Mouse (Mus musculus): Measurements from ENCODE around the gene Crb3. TPM values are rescaled to one million over a fixed set of nuclear protein-coding genes. Genes with fewer than 3 reads are reported as not detected.

Crb3 gene
- total and polyA plus RNA-seq, 3 experiments, result 0.25 TPM; not detected in 2

- Histone ChIP-seq H3K4me3 (replicated peaks in 1 of 3; ENCODE audit: low read depth in 2 of 3, low read length in 2 of 3, poor library complexity in 1 of 3) (peak overlapping the region in 1 of 3 experiments; percentile 35), H3K36me3 (replicated peaks in 1 of 2; ENCODE audit: control insufficient read depth in 1 of 2, insufficient read depth in 1 of 2, low read length in 1 of 2) (peaks cover 21 to 31% of the 10 kb centered on the region in 2 experiments), H3K27ac (ENCODE audit: insufficient read depth, low read depth) (peak overlapping the region; percentile 96), H3K4me1 (ENCODE audit: control insufficient read depth in 1 of 2, insufficient read depth in 2 of 2) (peaks cover 22 to 52% of the 10 kb centered on the region in 2 experiments), H3K27me3 (replicated peaks) (no peaks in the 10 kb centered on the region), H3K79me2 (replicated peaks; ENCODE audit: control insufficient read depth, extremely low read depth, insufficient read depth, poor library complexity, severe bottlenecking) (peaks cover 47% of the 10 kb centered on the region), H3K9ac (ENCODE audit: insufficient read depth, low read depth) (peak overlapping the region; percentile 99), H3K4me2 (ENCODE audit: insufficient read depth, low read depth, poor library complexity, severe bottlenecking) (no peak overlapping the region; the same call in 1 of the 2 replicates), H3K9me3 (replicated peaks; ENCODE audit: low read length) (no peaks in the 10 kb centered on the region)
- DNase-seq (ENCODE audit: extremely low read depth), result no peak
- TF ChIP-seq CHD2 (IDR thresholded peaks at IDR 0.05; ENCODE audit: low read length) (0 out of 2 replicates have a peak, but pooled peaks have one; percentile 39), GABPA (IDR thresholded peaks at IDR 0.05; ENCODE audit: insufficient replicate concordance, low read depth, low read length) (no peak), JUN (IDR thresholded peaks at IDR 0.05; ENCODE audit: insufficient read depth, low read depth, low read length) (no peak), CHD1 (IDR thresholded peaks at IDR 0.05; ENCODE audit: low read depth, low read length) (no peak), POLR2AphosphoS2 (IDR thresholded peaks at IDR 0.05; ENCODE audit: low read depth, low read length) (peak; percentile 22; the same call in 1 of the 2 replicates)
- in situ Hi-C loops (cut with MboI; ENCODE audit: low pct_ligation_motif_present, low pct_unique_long_range_greater_than_20kb, low sequenced_read_pairs) (loop anchor here (5.0 kb wide), 1 partner anchor 42 kb away; no protein-coding TSS in a partner anchor), dilution Hi-C loops (cut with MboI; ENCODE audit: extremely low pct_ligation_motif_present, extremely low pct_unique_long_range_greater_than_20kb, low sequenced_read_pairs) (no loop called here)
Measured at GRCm38 (mm10) chr17:57110005-57110404, 51.1 kb downstream of the Crb3 start.

- peaks cover 32 to 78% of the 10 kb centered on the region in 2 experiments for H3K4me1 ChIP-seq (ENCODE audit: control insufficient read depth in 1 of 2, insufficient read depth in 2 of 2)
- in situ Hi-C loops (cut with MboI; ENCODE audit: low pct_ligation_motif_present, low pct_unique_long_range_greater_than_20kb, low sequenced_read_pairs) (loop anchor here (5.0 kb wide), 1 partner anchor 39 kb away; no protein-coding TSS in a partner anchor), dilution Hi-C loops (cut with MboI; ENCODE audit: extremely low pct_ligation_motif_present, extremely low pct_unique_long_range_greater_than_20kb, low sequenced_read_pairs) (no loop called here)
- H3K4me2 ChIP-seq (ENCODE audit: insufficient read depth, low read depth, poor library complexity, severe bottlenecking), result peak overlapping the region; percentile 31; the same call in 1 of the 2 replicates
- H3K36me3 ChIP-seq (replicated peaks in 1 of 2; ENCODE audit: control insufficient read depth in 1 of 2, insufficient read depth in 1 of 2, low read length in 1 of 2), result peaks cover 6 to 19% of the 10 kb centered on the region in 2 experiments
- H3K79me2 ChIP-seq (replicated peaks; ENCODE audit: control insufficient read depth, extremely low read depth, insufficient read depth, poor library complexity, severe bottlenecking), result peaks cover 36% of the 10 kb centered on the region
- peak; percentile 96 for DNase-seq (ENCODE audit: extremely low read depth)
- H3K9ac ChIP-seq (ENCODE audit: insufficient read depth, low read depth), result peak overlapping the region; percentile 94
- peak overlapping the region; percentile 20 to 38 (median 26) for H3K4me3 ChIP-seq (replicated peaks in 1 of 3; ENCODE audit: low read depth in 2 of 3, low read length in 2 of 3, poor library complexity in 1 of 3)
- H3K27me3 ChIP-seq (replicated peaks), result no peaks in the 10 kb centered on the region
- H3K9me3 ChIP-seq (replicated peaks; ENCODE audit: low read length), result no peaks in the 10 kb centered on the region
- H3K27ac ChIP-seq (ENCODE audit: insufficient read depth, low read depth), result peak overlapping the region; percentile 93
- TF ChIP-seq MAZ (IDR thresholded peaks at IDR 0.05; ENCODE audit: low read depth, low read length) (peak; percentile 81), CHD2 (IDR thresholded peaks at IDR 0.05; ENCODE audit: low read length) (peak; percentile 86), JUN (IDR thresholded peaks at IDR 0.05; ENCODE audit: insufficient read depth, low read depth, low read length) (peak; percentile 82), MYC (IDR thresholded peaks at IDR 0.05; ENCODE audit: low read depth, low read length) (peak; percentile 92), ZC3H11A (IDR thresholded peaks at IDR 0.05; ENCODE audit: low read depth, low read length) (no peak), RAD21 (IDR thresholded peaks at IDR 0.05; ENCODE audit: low read depth, low read length) (peak; percentile 2), CTCF (conservative IDR thresholded peaks at IDR 0.05 in 1 of 2, IDR thresholded peaks at IDR 0.05 in 1 of 2; ENCODE audit: low read depth in 2 of 2, low read length in 2 of 2) (no peak), NRF1 (IDR thresholded peaks at IDR 0.05; ENCODE audit: low read depth, low read length) (peak; percentile 52; the same call in 1 of the 2 replicates), RCOR1 (conservative IDR thresholded peaks at IDR 0.05; ENCODE audit: low read depth, low read length) (peak; percentile 45; the same call in 1 of the 2 replicates), MXI1 (IDR thresholded peaks at IDR 0.05; ENCODE audit: low read depth, low read length) (peak; percentile 21; the same call in 1 of the 2 replicates), HCFC1 (IDR thresholded peaks at IDR 0.05; ENCODE audit: low read depth, low read length) (no peak; the same call in 1 of the 2 replicates), ELF1 (IDR thresholded peaks at IDR 0.05; ENCODE audit: low read depth, low read length) (peak; percentile 19; the same call in 1 of the 2 replicates), USF2 (conservative IDR thresholded peaks at IDR 0.05; ENCODE audit: low read depth, low read length) (no peak), SIN3A (IDR thresholded peaks at IDR 0.05; ENCODE audit: low read length) (peak; percentile 84), KAT2A (IDR thresholded peaks at IDR 0.05; ENCODE audit: insufficient replicate concordance, low read length) (peak; percentile 56; the same call in 1 of the 2 replicates), SMC3 (IDR thresholded peaks at IDR 0.05; ENCODE audit: low read depth, low read length) (peak; percentile 31; the same call in 1 of the 2 replicates), ZNF384 (IDR thresholded peaks at IDR 0.05; ENCODE audit: low read depth, low read length) (peak; percentile 66), CHD1 (IDR thresholded peaks at IDR 0.05; ENCODE audit: low read depth, low read length) (peak; percentile 80; the same call in 1 of the 2 replicates), NELFE (IDR thresholded peaks at IDR 0.05; ENCODE audit: low read depth, low read length) (no peak), USF1 (IDR thresholded peaks at IDR 0.05; ENCODE audit: low read depth, low read length) (peak; percentile 22; the same call in 1 of the 2 replicates), PAX5 (IDR thresholded peaks at IDR 0.05; ENCODE audit: low read length) (no peak), MEF2A (IDR thresholded peaks at IDR 0.05; ENCODE audit: borderline replicate concordance, low read depth, low read length) (peak; percentile 97), GABPA (IDR thresholded peaks at IDR 0.05; ENCODE audit: insufficient replicate concordance, low read depth, low read length) (no peak), MAFK (IDR thresholded peaks at IDR 0.05; ENCODE audit: insufficient replicate concordance, low read length) (peak; percentile 74; the same call in 1 of the 2 replicates), TCF12 (IDR thresholded peaks at IDR 0.05; ENCODE audit: low read depth, low read length) (peak; percentile 99), BHLHE40 (IDR thresholded peaks at IDR 0.05; ENCODE audit: low read depth, low read length) (peak; percentile 92), ZKSCAN1 (IDR thresholded peaks at IDR 0.05; ENCODE audit: borderline replicate concordance, low read depth, low read length) (no peak)
Measured at GRCm38 (mm10) chr17:57112768-57113474, 54.0 kb downstream of the Crb3 start.

Measured in CH12.LX (cell line).